Mouse (Mus musculus) A20 (cell line): ENCODE measurements around the gene Sorcs2.

Experiments
- DNase-seq: peaks from one replicate; pipeline ENCODE4 v3.0.0-alpha.2; 2011; ENCODE audit warnings: low read depth, low spot score

The Sorcs2 gene

DNA sequence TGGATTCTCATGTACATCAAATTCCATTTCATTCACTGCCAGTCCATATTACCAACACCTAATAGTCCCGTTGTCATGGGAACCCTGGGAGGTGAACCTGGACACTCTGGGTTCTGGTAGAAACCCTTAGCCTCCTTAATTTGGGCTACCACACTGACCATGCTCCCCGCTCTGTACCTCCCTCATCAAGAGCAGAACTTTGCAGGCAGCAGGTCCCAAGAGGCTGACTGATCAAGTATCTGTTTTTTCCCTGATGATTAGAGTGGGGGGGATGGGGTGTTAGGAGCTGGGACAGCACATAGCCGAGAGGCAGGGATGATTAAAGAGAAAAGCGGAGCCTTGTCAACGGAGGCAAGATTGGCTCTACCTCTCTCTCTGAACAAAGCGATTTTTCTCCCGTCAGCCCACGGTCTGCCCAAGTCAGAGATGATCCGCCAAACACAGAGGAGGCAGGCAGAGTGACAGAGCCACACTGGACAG is 167.6 kb downstream of the Sorcs2 start:
- DNase-seq, result no peak

DNA sequence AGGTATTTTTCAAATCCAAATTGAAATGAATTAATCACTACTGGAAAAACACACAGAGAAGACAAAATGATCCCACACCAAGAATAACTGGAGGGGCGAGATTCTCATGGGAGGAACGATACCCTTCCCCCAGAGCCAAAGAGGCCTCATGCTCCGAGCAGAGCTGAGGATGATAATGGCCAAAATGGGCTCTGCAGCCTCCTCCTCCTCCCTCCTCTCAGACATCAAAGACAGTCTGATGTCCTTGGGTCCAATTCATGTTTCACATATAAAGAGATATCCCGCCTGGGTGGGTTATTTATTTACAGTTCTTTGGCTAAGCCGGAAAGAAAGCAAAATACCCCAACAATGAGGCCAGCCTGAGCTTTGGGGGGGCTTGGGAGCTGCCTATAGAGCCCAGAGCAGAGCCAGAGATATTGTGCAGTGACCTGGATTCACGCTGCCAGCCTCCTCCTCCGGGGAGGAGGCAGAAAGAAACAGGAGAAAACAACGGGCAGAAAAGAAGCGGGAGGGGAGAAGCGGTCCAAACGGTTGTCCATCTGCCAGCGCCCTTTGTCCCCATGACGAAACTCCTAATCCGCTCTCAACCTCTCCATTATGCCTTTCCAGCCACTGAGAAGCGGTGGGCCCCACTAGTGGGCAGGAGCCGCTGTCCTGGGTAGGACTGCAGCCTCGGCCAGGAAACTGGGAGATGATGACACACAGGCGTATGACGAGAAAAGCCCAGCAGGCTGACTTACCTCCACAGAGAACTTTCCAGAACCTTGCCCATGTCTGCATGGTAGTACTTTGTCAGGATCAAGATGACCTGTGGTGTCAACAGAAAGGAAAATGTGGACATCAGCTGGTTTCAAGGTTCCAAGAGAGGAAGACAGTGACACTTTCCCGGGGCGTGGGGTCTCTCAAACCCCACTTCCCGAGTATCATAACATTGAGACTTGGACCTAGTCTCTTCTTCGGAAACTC is 169.3 kb downstream of the Sorcs2 start:
- no peak for DNase-seq

- no peak for DNase-seq
Measured at GRCm38 (mm10) chr5:36226296-36226695, 171.6 kb downstream of the Sorcs2 start.

DNA sequence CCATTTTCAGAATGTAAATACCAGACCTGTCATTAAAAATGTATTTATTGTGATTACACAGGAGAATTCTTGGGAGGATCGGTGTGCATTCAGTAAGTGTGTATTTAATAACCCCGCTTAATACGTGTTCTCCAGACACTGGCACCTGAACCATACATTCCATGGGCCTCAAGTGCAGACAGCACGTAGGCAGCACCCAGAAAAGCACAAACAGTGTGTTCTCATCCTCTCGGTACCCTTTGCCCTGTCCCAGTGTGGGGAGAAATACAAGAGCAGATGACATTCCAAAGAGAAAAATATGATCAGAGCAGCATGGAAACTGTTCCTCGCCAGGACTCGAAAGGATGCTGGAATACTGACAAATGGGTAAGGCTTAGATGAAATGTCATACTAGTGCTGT is 172.1 kb downstream of the Sorcs2 start:
- no peak for DNase-seq

DNA sequence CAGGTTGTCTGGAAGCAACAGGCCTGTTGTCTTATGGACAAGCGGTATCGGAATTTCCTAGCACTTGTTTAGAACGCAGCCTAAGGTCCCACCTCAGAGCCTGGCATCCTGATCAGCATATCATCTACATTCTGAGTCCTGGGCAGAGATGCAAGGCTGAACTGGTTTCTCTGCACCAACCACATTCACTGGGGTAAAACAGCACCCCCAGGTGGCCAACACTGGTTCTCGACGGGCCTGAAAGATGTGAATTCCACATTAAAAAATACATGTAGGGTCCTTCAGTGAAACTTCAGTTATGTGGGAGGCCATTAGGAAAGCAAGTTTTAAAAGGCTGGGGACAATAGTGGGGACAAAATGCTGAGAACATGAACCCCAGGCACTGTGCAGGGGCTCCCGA is 174.2 kb downstream of the Sorcs2 start:
- peak; percentile 40 for DNase-seq

GRCm38 (mm10) chr5:36220626-36221025 is 177.3 kb downstream of the Sorcs2 start:
- no peak for DNase-seq

DNA sequence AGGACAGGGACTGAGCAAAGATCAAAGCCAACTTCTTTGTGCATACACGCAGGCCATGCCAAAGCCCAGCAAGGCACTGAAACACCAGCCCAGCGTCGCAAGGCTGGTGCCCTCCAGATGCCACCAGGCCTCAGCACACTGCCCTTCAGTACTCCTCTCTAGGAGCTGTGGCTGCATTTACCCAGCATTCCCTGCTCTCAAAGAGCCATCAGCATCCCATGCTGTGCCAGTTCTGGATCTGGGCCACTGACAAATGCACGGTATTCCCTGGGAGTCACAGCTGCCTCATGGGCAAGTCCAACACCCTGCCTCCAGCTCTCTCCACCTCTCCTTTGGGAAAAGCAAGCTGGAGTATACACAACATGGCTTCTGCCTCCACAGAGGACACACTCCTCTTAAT is 177.8 kb downstream of the Sorcs2 start:
- DNase-seq, result no peak

DNA sequence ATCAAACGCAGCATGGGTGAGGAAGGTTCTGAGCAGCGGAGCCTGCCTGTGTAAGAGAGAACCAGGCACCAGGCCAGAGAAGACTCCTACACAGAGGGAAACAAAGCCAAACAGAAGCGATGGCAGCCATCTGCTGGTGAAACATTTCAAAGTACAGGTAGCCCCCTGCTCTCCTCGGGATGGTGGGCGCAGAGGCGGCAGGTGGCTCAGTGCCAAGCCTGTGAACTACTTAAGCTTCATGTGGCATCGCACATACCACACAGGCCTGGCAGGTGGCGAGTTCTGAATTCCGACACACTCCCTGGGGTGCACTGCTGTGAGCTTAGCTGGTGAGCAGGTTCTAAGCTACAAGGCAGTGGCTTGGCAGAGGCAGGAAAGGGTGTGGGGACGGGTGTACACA is 184.6 kb downstream of the Sorcs2 start:
- no peak for DNase-seq

- no peak for DNase-seq
Measured at GRCm38 (mm10) chr5:36208803-36209202, 189.1 kb downstream of the Sorcs2 start.

GRCm38 (mm10) chr5:36205397-36205796 is 192.5 kb downstream of the Sorcs2 start:
- no peak for DNase-seq

DNA sequence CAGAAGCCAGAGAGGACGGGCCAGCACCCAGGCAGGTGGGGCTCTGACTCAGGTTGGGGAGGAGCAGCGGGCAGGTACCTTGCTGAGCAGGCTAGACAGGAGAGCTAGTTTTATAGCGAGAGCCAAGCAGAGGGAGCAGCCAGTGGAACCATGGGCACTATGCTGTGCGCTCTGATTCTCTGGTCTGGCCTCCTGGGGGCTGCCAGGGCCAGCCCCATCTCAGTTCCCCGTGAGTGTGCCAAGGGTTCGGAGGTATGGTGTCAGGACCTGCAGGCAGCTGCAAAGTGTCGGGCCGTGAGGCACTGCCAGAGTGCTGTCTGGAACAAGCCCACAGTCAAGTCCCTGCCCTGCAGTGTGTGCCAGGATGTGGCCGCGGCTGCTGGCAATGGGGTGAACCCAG is 194.0 kb downstream of the Sorcs2 start, which contains the start of gene Psapl1:
TSS of gene Psapl1 (plus strand) at position 106 of the 400 bp plus-strand sequence.
- DNase-seq, result no peak

GRCm38 (mm10) chr5:36203421-36203820 is 194.5 kb downstream of the Sorcs2 start:
- no peak for DNase-seq

DNA sequence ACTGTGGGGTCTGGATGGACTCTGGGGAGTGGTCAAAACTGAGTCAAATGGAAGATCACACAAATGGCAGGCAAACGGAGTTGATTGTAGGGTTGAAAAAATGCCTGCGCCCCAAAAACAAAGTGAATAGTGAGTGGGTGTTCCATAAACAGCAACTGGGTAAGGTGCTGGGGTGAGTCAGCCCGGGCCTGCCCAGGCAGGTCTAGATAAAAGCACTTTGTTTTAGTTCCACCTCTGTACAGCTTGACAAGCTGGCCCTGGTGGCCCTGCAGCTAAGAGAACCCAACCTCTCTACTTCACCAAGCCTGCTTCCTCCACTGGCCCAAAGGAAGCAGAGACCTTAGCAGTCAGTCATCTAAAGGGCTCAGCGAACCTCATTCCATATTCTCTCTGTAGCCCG is 195.2 kb downstream of the Sorcs2 start:
- no peak for DNase-seq

DNA sequence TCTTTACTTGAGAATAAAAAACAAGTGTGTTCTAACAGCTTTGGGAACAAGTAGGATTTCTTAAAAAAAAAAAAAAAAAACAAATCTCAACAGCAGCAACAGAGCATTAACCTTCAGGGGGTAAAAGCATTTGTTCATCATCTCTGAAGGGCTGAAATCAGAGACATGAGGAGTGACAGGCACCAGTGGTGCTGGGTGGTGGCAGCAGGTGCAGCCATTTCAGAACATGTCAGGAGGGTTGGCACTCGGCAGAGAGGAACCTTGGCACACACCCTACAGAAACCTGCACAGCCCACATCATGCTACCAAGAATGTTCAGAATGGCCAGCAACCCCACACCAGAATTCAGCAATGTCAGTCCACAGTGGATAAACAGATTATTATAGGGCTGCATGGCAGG is 198.4 kb downstream of the Sorcs2 start:
- no peak for DNase-seq

DNA sequence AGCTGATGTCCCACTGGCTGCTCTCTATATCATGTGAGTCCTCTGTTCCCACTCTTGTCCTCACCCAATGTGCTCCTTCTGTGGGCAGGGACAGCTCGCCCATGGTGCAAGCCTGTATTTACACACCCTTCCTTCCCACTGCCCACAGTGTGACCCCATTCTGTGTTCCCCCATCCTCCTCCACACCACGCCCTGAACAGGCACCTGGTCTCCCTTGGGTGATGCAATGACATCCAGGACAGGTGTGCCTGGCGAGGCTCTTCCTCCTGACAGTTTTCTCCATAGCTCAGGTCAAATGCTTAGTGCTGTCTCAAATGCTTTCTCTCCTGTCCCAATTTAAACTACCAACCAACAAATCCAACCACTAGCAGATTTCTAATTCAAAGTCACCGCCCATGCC is 202.5 kb downstream of the Sorcs2 start:
- DNase-seq, result no peak

DNA sequence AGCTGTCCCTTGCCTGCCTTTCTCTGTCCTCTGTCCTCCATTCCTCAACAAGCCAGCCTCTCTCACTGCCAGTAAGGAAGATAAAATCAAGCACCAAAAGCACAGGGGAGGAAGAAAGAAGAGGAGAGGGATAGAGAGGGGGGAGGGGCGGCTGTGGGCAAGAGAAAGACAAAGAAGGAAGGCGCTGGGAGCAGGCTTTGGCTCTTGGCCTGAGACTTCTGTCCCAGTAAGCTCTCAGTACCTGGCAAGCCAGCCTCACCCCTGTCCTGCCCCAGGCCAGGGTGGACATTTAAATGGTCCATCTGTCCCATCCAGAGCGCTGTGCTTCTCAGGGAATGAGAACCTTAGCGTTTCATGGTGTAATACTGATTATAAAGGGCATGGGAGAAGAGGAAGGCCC is 203.3 kb downstream of the Sorcs2 start:
- no peak for DNase-seq

- no peak for DNase-seq
Measured at GRCm38 (mm10) chr5:36192677-36193076, 205.3 kb downstream of the Sorcs2 start.

- peak; percentile 39 for DNase-seq
Measured at GRCm38 (mm10) chr5:36191876-36192275, 206.1 kb downstream of the Sorcs2 start.

GRCm38 (mm10) chr5:36191285-36191684 is 206.7 kb downstream of the Sorcs2 start:
- no peak for DNase-seq

DNA sequence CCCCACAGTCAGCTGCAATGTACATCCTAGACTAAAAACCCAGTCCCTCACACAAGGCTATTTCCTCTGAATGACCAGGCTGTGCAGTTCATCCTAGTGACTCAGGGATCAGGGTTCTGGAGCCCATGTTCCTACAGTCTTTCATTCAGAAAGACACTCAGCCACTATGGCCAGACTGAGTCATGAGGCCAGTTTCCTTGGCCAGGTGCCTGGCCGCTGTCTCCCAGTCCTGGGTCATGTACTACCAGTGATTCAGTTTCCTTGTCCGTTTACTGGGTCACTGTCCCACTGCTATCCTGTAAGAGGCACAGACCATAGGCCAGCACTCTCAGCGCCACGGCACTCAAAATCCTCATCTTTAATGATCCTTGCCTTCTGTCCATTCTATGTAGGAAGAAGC is 209.6 kb downstream of the Sorcs2 start:
- no peak for DNase-seq

- DNase-seq, result no peak
Measured at GRCm38 (mm10) chr5:36186294-36187053, 211.5 kb downstream of the Sorcs2 start.

DNA sequence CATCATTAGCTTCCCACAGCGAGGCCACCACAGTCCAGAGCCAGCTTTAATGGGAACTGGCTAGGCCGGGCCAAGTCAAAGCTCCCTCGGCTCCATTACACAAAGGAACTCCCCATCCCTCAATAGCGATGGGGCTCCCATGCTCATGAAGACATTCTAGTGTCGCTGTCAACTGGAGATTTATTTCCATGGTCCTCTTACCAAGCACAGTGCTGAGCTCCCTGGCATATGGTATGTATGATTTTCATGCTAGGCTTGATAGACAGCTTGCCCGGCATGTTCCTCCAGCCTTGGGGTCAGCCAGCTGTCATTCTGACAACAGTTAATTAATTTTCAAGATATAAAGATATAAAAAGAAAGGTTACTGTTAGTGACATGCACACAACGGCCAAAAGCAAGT is 215.6 kb downstream of the Sorcs2 start:
- no peak for DNase-seq

- no peak for DNase-seq
Measured at GRCm38 (mm10) chr5:36179708-36180107, 218.2 kb downstream of the Sorcs2 start.
